Mouse (Mus musculus) spleen, postnatal 14 days (tissue): Measurements from ENCODE around the gene Pus3.

ENCODE experiments used
- DNase-seq, 2 experiments: peaks; one replicate each; pipeline ENCODE4 v3.0.0; 2021 to 2022; ENCODE audit warnings: low spot score in 2 of 2

The Pus3 gene

GRCm38 (mm10) chr9:35558257-35559008, at the start of gene Pus3, which contains the start of gene Ddx25:
Pus3 (plus strand) TSS chr9:35558595.
Ddx25 (minus strand) TSS chr9:35558528.
- no peak for DNase-seq

GRCm38 (mm10) chr9:35513900-35514299, 44.5 kb upstream of the Pus3 start:
- DNase-seq = no peak

GRCm38 (mm10) chr9:35516182-35516581, 42.2 kb upstream of the Pus3 start:
- DNase-seq = no peak

GRCm38 (mm10) chr9:35516711-35517110, 41.7 kb upstream of the Pus3 start:
- no peak for DNase-seq

GRCm38 (mm10) chr9:35518169-35518568, 40.2 kb upstream of the Pus3 start, which contains the start of gene Gm1113:
Gm1113 (minus strand) TSS chr9:35518269.
- no peak for DNase-seq

GRCm38 (mm10) chr9:35520631-35521348, 37.6 kb upstream of the Pus3 start:
- DNase-seq = no peak

GRCm38 (mm10) chr9:35522241-35522640, 36.2 kb upstream of the Pus3 start:
- DNase-seq = no peak

- DNase-seq = no peak
Measured at GRCm38 (mm10) chr9:35522821-35523515, 35.4 kb upstream of the Pus3 start.

- DNase-seq = no peak
Measured at GRCm38 (mm10) chr9:35523541-35523940, 34.9 kb upstream of the Pus3 start.

GRCm38 (mm10) chr9:35523941-35524411, 34.4 kb upstream of the Pus3 start:
- DNase-seq = peak in 1 of 2 experiments; percentile 41

GRCm38 (mm10) chr9:35529141-35529540, 29.3 kb upstream of the Pus3 start:
- DNase-seq = no peak

GRCm38 (mm10) chr9:35529796-35530195, 28.6 kb upstream of the Pus3 start:
- no peak for DNase-seq

- no peak for DNase-seq
Measured at GRCm38 (mm10) chr9:35533266-35533665, 25.1 kb upstream of the Pus3 start.

GRCm38 (mm10) chr9:35535110-35535509, 23.3 kb upstream of the Pus3 start:
- DNase-seq = peak in 1 of 2 experiments; percentile 12

GRCm38 (mm10) chr9:35535876-35536275, 22.5 kb upstream of the Pus3 start:
- DNase-seq = no peak

GRCm38 (mm10) chr9:35539001-35539750, 19.2 kb upstream of the Pus3 start:
- no peak for DNase-seq

- DNase-seq = no peak
Measured at GRCm38 (mm10) chr9:35541024-35541423, 17.4 kb upstream of the Pus3 start.

GRCm38 (mm10) chr9:35541488-35541887, 16.9 kb upstream of the Pus3 start:
- peak; percentile 50 to 74 for DNase-seq

GRCm38 (mm10) chr9:35541941-35542340, 16.5 kb upstream of the Pus3 start:
- no peak for DNase-seq

- no peak for DNase-seq
Measured at GRCm38 (mm10) chr9:35543099-35543860, 15.1 kb upstream of the Pus3 start.

- DNase-seq = no peak
Measured at GRCm38 (mm10) chr9:35544666-35545065, 13.7 kb upstream of the Pus3 start.
